Mouse (Mus musculus) CH12.LX (cell line): ENCODE data around the gene Ppp1r35. TPM values are rescaled to one million over a fixed set of nuclear protein-coding genes. Genes with fewer than 3 reads are reported as not detected.

Experiments used
- DNase-seq: peaks from one replicate; pipeline ENCODE4 v3.0.0-alpha.2; 2013; ENCODE audit errors: extremely low read depth
- H3K27ac ChIP-seq: 2 replicates; pipeline ENCODE4 v1.5.1; 2012; ENCODE audit warnings: low read depth, mild to moderate bottlenecking, control low read depth, moderate library complexity; ENCODE audit not compliant: insufficient read depth
- H3K27me3 ChIP-seq: replicated peaks from 2 replicates; pipeline ENCODE3; 2012; ENCODE audit warnings: inconsistent platforms
- H3K36me3 ChIP-seq, 2 experiments: replicated peaks in 1 of 2; 2 replicates each; pipeline versions ENCODE3 to v1.6.1; 2012; ENCODE audit warnings: inconsistent platforms in 1 of 2, low read length in 1 of 2, mild to moderate bottlenecking in 1 of 2, mixed read lengths in 1 of 2, moderate library complexity in 1 of 2; ENCODE audit not compliant: control insufficient read depth in 1 of 2, insufficient read depth in 1 of 2
- H3K4me1 ChIP-seq, 2 experiments: 2 replicates each; pipeline ENCODE4 v1.6.1; 2012; ENCODE audit warnings: inconsistent platforms in 1 of 2, moderate library complexity in 1 of 2; ENCODE audit not compliant: insufficient read depth in 2 of 2, control insufficient read depth in 1 of 2
- H3K4me2 ChIP-seq: 2 replicates; pipeline ENCODE4 v1.6.1; 2012; ENCODE audit warnings: low read depth, mild to moderate bottlenecking, control low read depth; ENCODE audit not compliant: poor library complexity, insufficient read depth, severe bottlenecking
- H3K4me3 ChIP-seq, 3 experiments: fragments of 150-350 bp in 1 of 3; sonication (generic) in 1 of 3; replicated peaks in 1 of 3; 2 replicates each; pipeline versions ENCODE3 to v1.5.1; 2011 to 2012; ENCODE audit warnings: low read depth in 2 of 3, low read length in 2 of 3, mild to moderate bottlenecking in 2 of 3, moderate library complexity in 2 of 3, control low read depth in 1 of 3, improper control_type of control experiment in 1 of 3, inconsistent platforms in 1 of 3, mixed read lengths in 1 of 3; ENCODE audit not compliant: poor library complexity in 1 of 3
- H3K79me2 ChIP-seq: replicated peaks from 2 replicates; pipeline ENCODE4 v1.6.1; 2012; ENCODE audit warnings: mild to moderate bottlenecking, moderate library complexity; ENCODE audit not compliant: control insufficient read depth, poor library complexity, insufficient read depth, severe bottlenecking; ENCODE audit errors: extremely low read depth
- H3K9ac ChIP-seq: 2 replicates; pipeline ENCODE4 v1.6.1; 2012; ENCODE audit warnings: low read depth, mild to moderate bottlenecking, control low read depth, moderate library complexity; ENCODE audit not compliant: insufficient read depth
- H3K9me3 ChIP-seq: replicated peaks from 2 replicates; pipeline ENCODE3; 2012; ENCODE audit warnings: low read length, inconsistent platforms, mixed read lengths
- E2F4 ChIP-seq: IDR thresholded peaks from 2 replicates; pipeline ENCODE4 v1.6.1; 2011; ENCODE audit warnings: low read depth, low read length, improper control_type of control experiment; ENCODE audit not compliant: insufficient replicate concordance
- ELF1 ChIP-seq: IDR thresholded peaks from 2 replicates; pipeline ENCODE4 v1.6.1; 2014; ENCODE audit warnings: low read depth, mild to moderate bottlenecking, inconsistent platforms, low read length, improper control_type of control experiment
- ETS1 ChIP-seq: conservative IDR thresholded peaks from 2 replicates; pipeline ENCODE4 v1.6.1; 2012; ENCODE audit warnings: low read depth, mild to moderate bottlenecking, inconsistent platforms, low read length, improper control_type of control experiment, moderate library complexity
- GABPA ChIP-seq: IDR thresholded peaks from 2 replicates; pipeline ENCODE4 v1.6.1; 2012; ENCODE audit warnings: low read depth, low read length, improper control_type of control experiment, inconsistent platforms; ENCODE audit not compliant: insufficient replicate concordance
- IRF4 ChIP-seq: IDR thresholded peaks from 2 replicates; pipeline ENCODE4 v1.6.1; 2014; ENCODE audit warnings: low read depth, mild to moderate bottlenecking, inconsistent platforms, low read length, improper control_type of control experiment
- KAT2A ChIP-seq: IDR thresholded peaks from 2 replicates; pipeline ENCODE4 v1.6.1; 2012; ENCODE audit warnings: low read length, improper control_type of control experiment, inconsistent platforms; ENCODE audit not compliant: insufficient replicate concordance
- MAFK ChIP-seq: IDR thresholded peaks from 2 replicates; pipeline ENCODE4 v1.6.1; 2011; ENCODE audit warnings: low read length, improper control_type of control experiment; ENCODE audit not compliant: insufficient replicate concordance
- MAZ ChIP-seq: IDR thresholded peaks from 2 replicates; pipeline ENCODE4 v1.6.1; 2012; ENCODE audit warnings: low read depth, mild to moderate bottlenecking, inconsistent platforms, low read length, improper control_type of control experiment, moderate library complexity
- MXI1 ChIP-seq: IDR thresholded peaks from 2 replicates; pipeline ENCODE4 v1.6.1; 2011; ENCODE audit warnings: mild to moderate bottlenecking, low read depth, low read length, improper control_type of control experiment
- MYC ChIP-seq: IDR thresholded peaks from 2 replicates; pipeline ENCODE4 v1.6.1; 2011; ENCODE audit warnings: low read depth, mild to moderate bottlenecking, improper control_type of control experiment, low read length
- PAX5 ChIP-seq: IDR thresholded peaks from 2 replicates; pipeline ENCODE4 v1.6.1; 2012; ENCODE audit warnings: low read length, inconsistent platforms, mixed read lengths
- RAD21 ChIP-seq: IDR thresholded peaks from 2 replicates; pipeline ENCODE4 v1.6.1; 2011; ENCODE audit warnings: low read depth, mild to moderate bottlenecking, low read length, improper control_type of control experiment, moderate library complexity
- SMC3 ChIP-seq: IDR thresholded peaks from 2 replicates; pipeline ENCODE4 v1.6.1; 2011; ENCODE audit warnings: low read depth, low read length, improper control_type of control experiment
- TBP ChIP-seq: conservative IDR thresholded peaks from 2 replicates; pipeline ENCODE4 v1.6.1; 2011; ENCODE audit warnings: low read depth, low read length, improper control_type of control experiment
- TCF12 ChIP-seq: IDR thresholded peaks from 2 replicates; pipeline ENCODE4 v1.6.1; 2014; ENCODE audit warnings: low read depth, mild to moderate bottlenecking, inconsistent platforms, low read length, improper control_type of control experiment
- UBTF ChIP-seq: IDR thresholded peaks from 2 replicates; pipeline ENCODE4 v1.6.1; 2012; ENCODE audit warnings: low read depth, mild to moderate bottlenecking, inconsistent platforms, low read length, improper control_type of control experiment, moderate library complexity
- USF1 ChIP-seq: IDR thresholded peaks from 2 replicates; pipeline ENCODE4 v1.6.1; 2014; ENCODE audit warnings: low read depth, mild to moderate bottlenecking, inconsistent platforms, low read length, improper control_type of control experiment
- USF2 ChIP-seq: conservative IDR thresholded peaks from 2 replicates; pipeline ENCODE4 v1.6.1; 2011; ENCODE audit warnings: low read depth, low read length, improper control_type of control experiment
- ZKSCAN1 ChIP-seq: IDR thresholded peaks from 2 replicates; pipeline ENCODE4 v1.6.1; 2012; ENCODE audit warnings: low read depth, inconsistent platforms, low read length, improper control_type of control experiment, borderline replicate concordance
- ZMIZ1 ChIP-seq: IDR thresholded peaks from 2 replicates; pipeline ENCODE4 v1.6.1; 2012; ENCODE audit warnings: low read depth, mild to moderate bottlenecking, inconsistent platforms, low read length, improper control_type of control experiment
- ZNF384 ChIP-seq: IDR thresholded peaks from 2 replicates; pipeline ENCODE4 v1.6.1; 2012; ENCODE audit warnings: low read depth, low read length, improper control_type of control experiment, inconsistent platforms
- dilution Hi-C: fragments of 300-500 bp; cut with MboI; formaldehyde crosslinking; loops from 2 replicates; pipeline ENCODE4 v1.14.3; 2020; ENCODE audit warnings: low sequenced_read_pairs; ENCODE audit not compliant: extremely low pct_unique_long_range_greater_than_20kb, extremely low pct_ligation_motif_present
- in situ Hi-C: fragments of 300-500 bp; cut with MboI; formaldehyde crosslinking; loops from 3 replicates; pipeline ENCODE4 v1.14.3; 2019; ENCODE audit warnings: low sequenced_read_pairs, low pct_ligation_motif_present, low pct_unique_long_range_greater_than_20kb, mixed read lengths
- polyA plus RNA-seq: library from polyadenylated mRNA; unstranded; fragments of >175 nt; gene quantifications from 2 replicates; pipeline ENCODE4 v1.2.1, GENCODE M21; 2012; ENCODE audit warnings: low read depth; ENCODE audit not compliant: insufficient read length
- total RNA-seq, 2 experiments: library from RNA; depleted of rRNA; stranded (reverse); fragments of 300-350 nt in 1 of 2; fragments of >200 nt in 1 of 2; gene quantifications; 2 replicates each; pipeline ENCODE4 v1.2.3; 2012 to 2014

Gene Ppp1r35
- total and polyA plus RNA-seq, 3 experiments, result 17.3 to 34.6 (median 23.3) TPM

DNA sequence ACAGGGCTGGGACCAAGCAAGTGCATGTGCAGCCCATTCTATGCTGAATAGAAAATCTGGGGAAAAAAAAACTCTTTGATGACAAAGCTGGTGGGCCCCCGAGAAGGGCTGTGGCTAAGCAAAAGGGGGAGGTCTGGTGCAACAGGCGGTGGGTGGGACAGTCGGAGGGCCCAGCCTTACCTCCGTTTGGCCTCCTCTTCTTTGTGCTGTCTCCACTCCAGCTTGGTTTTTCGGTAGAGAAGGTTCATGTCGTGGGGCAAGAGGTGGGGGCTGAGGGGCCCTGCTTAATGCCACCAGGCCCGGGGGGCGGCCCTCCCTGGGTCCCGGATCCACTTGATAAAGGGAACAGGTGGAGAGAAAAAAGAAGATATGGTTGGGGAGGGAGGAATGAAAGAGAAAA is 39.2 kb upstream of the Ppp1r35 start:
- no peak overlapping the region for H3K27ac ChIP-seq
- peaks cover 0 to 6% of the 10 kb centered on the region in 2 experiments for H3K36me3 ChIP-seq
- in situ Hi-C loops (no loop called here), dilution Hi-C loops (no loop called here)
- no peak for DNase-seq
- H3K79me2 ChIP-seq, result no peaks in the 10 kb centered on the region
- TF ChIP-seq USF1, result no peak
- TF ChIP-seq ETS1, result no peak
- no peak for TF ChIP-seq MAZ
- TF ChIP-seq ZKSCAN1, result no peak
- TF ChIP-seq MAFK, result no peak
- TF ChIP-seq RAD21, result no peak
- no peak for TF ChIP-seq SMC3
- TF ChIP-seq ZMIZ1, result no peak
- TF ChIP-seq GABPA, result no peak
- H3K4me3 ChIP-seq, result no peak overlapping the region
- no peaks in the 10 kb centered on the region for H3K9me3 ChIP-seq
- no peak overlapping the region for H3K4me2 ChIP-seq
- H3K4me1 ChIP-seq, result peaks cover 0 to 17% of the 10 kb centered on the region in 2 experiments; a peak in 2 of 4 replicates
- no peak overlapping the region for H3K9ac ChIP-seq
- H3K27me3 ChIP-seq, result peaks cover 9% of the 10 kb centered on the region

DNA sequence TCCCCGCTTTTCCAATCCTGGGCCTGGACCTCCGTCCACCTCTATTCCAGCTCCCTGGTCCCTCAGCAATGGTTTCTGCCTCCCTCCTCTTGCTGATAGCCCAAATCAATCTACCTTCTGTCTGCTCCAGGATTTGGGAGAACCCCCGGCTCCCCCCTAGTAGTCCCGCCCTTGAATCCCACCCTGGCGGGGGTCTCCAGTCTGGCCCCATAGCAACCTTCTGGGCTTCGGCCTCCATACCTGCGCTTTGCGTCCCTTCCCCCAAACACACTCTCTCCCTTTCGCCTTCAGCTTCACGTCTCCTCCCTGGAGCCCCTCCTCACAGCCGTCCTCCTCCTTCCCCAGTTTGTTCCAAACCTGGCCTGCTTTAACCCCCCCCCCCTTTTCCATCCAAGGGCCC is 38.1 kb upstream of the Ppp1r35 start:
- H3K36me3 ChIP-seq, result peaks cover 0 to 2% of the 10 kb centered on the region in 2 experiments
- peak overlapping the region; percentile 4; the same call in 1 of the 2 replicates for H3K9ac ChIP-seq
- peaks cover 10% of the 10 kb centered on the region for H3K27me3 ChIP-seq
- H3K4me2 ChIP-seq, result peak overlapping the region; percentile 39
- H3K79me2 ChIP-seq, result no peaks in the 10 kb centered on the region
- H3K4me1 ChIP-seq, result peaks cover 0 to 25% of the 10 kb centered on the region in 2 experiments; a peak in 2 of 4 replicates
- peak overlapping the region; percentile 32 to 57 (median 48) for H3K4me3 ChIP-seq
- H3K27ac ChIP-seq, result no peak overlapping the region
- TF ChIP-seq KAT2A (no peak), PAX5 (no peak), TCF12 (no peak), UBTF (no peak), ETS1 (no peak), MXI1 (no peak), IRF4 (no peak), MYC (no peak), ZMIZ1 (no peak), USF2 (no peak), SMC3 (no peak), ZNF384 (no peak), E2F4 (no peak), ELF1 (no peak), GABPA (no peak), TBP (no peak)
- no peak for DNase-seq
- in situ Hi-C loops, result no loop called here
- dilution Hi-C loops, result no loop called here
- no peaks in the 10 kb centered on the region for H3K9me3 ChIP-seq
